In genomic region chr10:84343536-84343935, GRCm38 (mm10) we compare ENCODE assay signal across 19 mouse cellular contexts.
DNase-seq lines count a peak whose midpoint lies in the region; TF ChIP-seq lines count a peak whose summit lies in the region.
"Had no signal": no experiment of that assay in that cellular context is flagged by ENCODE, and none has a peak within 500 bp of the region (broad histone marks: within the 10 kb centered on the region; RNA-seq: fewer than 3 reads in every experiment).

No protein-coding gene starts in this region.

- DNase-seq in heart, adult 11 months: peak; percentile 61
- DNase-seq in heart, adult 2 months: no peak
- DNase-seq in 3T3-L1 (ENCODE audit: low read depth, low spot score) (peak; percentile 24), NIH3T3 (ENCODE audit: low read depth) (peak; percentile 61)
- no peak for DNase-seq in urinary bladder, postnatal 10 days (ENCODE audit: low spot score)
- DNase-seq in thymus, adult 18-20 months: no peak
- DNase-seq: adrenal gland, adult 8-10 months; adrenal gland, postnatal 14 days; adrenal gland, postnatal 36 days; cerebellum, adult 11-12 months; cerebellum, adult 2 months; cerebellum, adult 9-10 months; cerebellum, postnatal 10 days; cerebellum, postnatal 25 days; forebrain, postnatal 0 days had no signal

- no peak overlapping the region for H3K9ac ChIP-seq in heart, adult 2 months (ENCODE audit: low read depth, low read length)
- H3K9ac ChIP-seq: embryonic facial prominence, embryonic 12.5 days; forebrain, embryonic 13.5 days; forebrain, embryonic 15.5 days; forebrain, postnatal 0 days had no signal

- no peak overlapping the region for H3K27ac ChIP-seq in heart, adult 2 months
- H3K27ac ChIP-seq: embryonic facial prominence, embryonic 10.5 days; embryonic facial prominence, embryonic 12.5 days; forebrain, embryonic 13.5 days; forebrain, embryonic 15.5 days had no signal

- H3K27me3 ChIP-seq in heart, adult 2 months (ENCODE audit: control insufficient read depth, insufficient read depth, low read length): no peaks in the 10 kb centered on the region
- H3K27me3 ChIP-seq: embryonic facial prominence, embryonic 12.5 days; forebrain, embryonic 13.5 days; forebrain, embryonic 15.5 days had no signal

- H3K36me3 ChIP-seq in heart, adult 2 months (ENCODE audit: control insufficient read depth, insufficient read depth, low read length): no peaks in the 10 kb centered on the region
- H3K36me3 ChIP-seq: embryonic facial prominence, embryonic 10.5 days; embryonic facial prominence, embryonic 12.5 days; forebrain, embryonic 15.5 days had no signal

- 50% methylated on average over 2 of the region's 2 CpGs for WGBS in heart, adult 2 months

- intact Hi-C loops in heart, adult 2 months (cut with DNase I): no loop called here

- no peaks in the 10 kb centered on the region for H3K79me2 ChIP-seq in heart, adult 2 months (replicated peaks; ENCODE audit: control insufficient read depth, insufficient read depth, low read length)

- TF ChIP-seq CTCF in heart, adult 2 months (IDR thresholded peaks at IDR 0.05): no peak

- H3K4me3 ChIP-seq in heart, adult 2 months: no peak overlapping the region
- H3K4me3 ChIP-seq: embryonic facial prominence, embryonic 10.5 days; embryonic facial prominence, embryonic 12.5 days; forebrain, embryonic 13.5 days; forebrain, embryonic 15.5 days had no signal

- TF ChIP-seq EP300 in heart, adult 2 months (IDR thresholded peaks at IDR 0.05; ENCODE audit: insufficient read depth, low read depth, low read length): no peak

- H3K4me1 ChIP-seq in heart, adult 2 months (ENCODE audit: control insufficient read depth, insufficient read depth, low read length): peaks cover 7% of the 10 kb centered on the region
- H3K4me1 ChIP-seq: embryonic facial prominence, embryonic 12.5 days; forebrain, embryonic 13.5 days had no signal

- no peak for TF ChIP-seq POLR2A in heart, adult 2 months (IDR thresholded peaks at IDR 0.05; ENCODE audit: insufficient read depth, low read depth, low read length)

Comparison
In these comparisons a context has a peak if more than half of its experiments do, and no peak if none do; other contexts are left out.
1. DNase-seq: peak in heart, adult 11 months (single experiment), 3T3-L1 (single experiment) and NIH3T3 (single experiment); none in heart, adult 2 months (0 of 2), urinary bladder, postnatal 10 days (single experiment) and thymus, adult 18-20 months (0 of 2).